Mouse (Mus musculus) MEL (cell line): ENCODE results near the gene Farp1. TPM values are rescaled to one million over a fixed set of nuclear protein-coding genes. Genes with fewer than 3 reads are reported as not detected.

Source experiments
- DNase-seq: peaks from one replicate; pipeline ENCODE4 v3.0.0; 2011; ENCODE audit warnings: low read depth, low spot score
- H3K27ac ChIP-seq: 2 replicates; pipeline ENCODE4 v1.5.1; 2012; ENCODE audit warnings: low read depth, mild to moderate bottlenecking, control low read depth, low read length, moderate library complexity; ENCODE audit not compliant: control insufficient read depth
- H3K27me3 ChIP-seq, 2 experiments: fragments of 150-350 bp in 1 of 2; sonication (generic) in 1 of 2; 2 replicates each; pipeline ENCODE4 v1.6.1; 2012; ENCODE audit warnings: low read length in 2 of 2, mild to moderate bottlenecking in 2 of 2, improper control_type of control experiment in 1 of 2, moderate library complexity in 1 of 2; ENCODE audit not compliant: insufficient read depth in 2 of 2, control insufficient read depth in 1 of 2
- H3K36me3 ChIP-seq, 2 experiments: 2 replicates each; pipeline ENCODE4 v1.6.1; 2012 to 2014; ENCODE audit warnings: low read length in 2 of 2, improper control_type of control experiment in 1 of 2, inconsistent platforms in 1 of 2, mild to moderate bottlenecking in 1 of 2; ENCODE audit not compliant: insufficient read depth in 2 of 2, control insufficient read depth in 1 of 2
- H3K4me1 ChIP-seq, 2 experiments: fragments of 150-350 bp in 1 of 2; sonication (generic) in 1 of 2; 2 replicates each; pipeline ENCODE4 v1.6.1; 2012; ENCODE audit warnings: low read length in 2 of 2, improper control_type of control experiment in 1 of 2, mild to moderate bottlenecking in 1 of 2; ENCODE audit not compliant: insufficient read depth in 2 of 2, control insufficient read depth in 1 of 2
- H3K4me3 ChIP-seq, 2 experiments: fragments of 150-350 bp in 1 of 2; sonication (generic) in 1 of 2; 2 replicates each; pipeline ENCODE4 v1.5.1; 2012; ENCODE audit warnings: low read depth in 2 of 2, low read length in 2 of 2, mild to moderate bottlenecking in 2 of 2, moderate library complexity in 2 of 2, control low read depth in 1 of 2, improper control_type of control experiment in 1 of 2; ENCODE audit not compliant: control insufficient read depth in 1 of 2, insufficient read depth in 1 of 2
- H3K79me2 ChIP-seq: 2 replicates; pipeline ENCODE4 v1.6.1; 2012; ENCODE audit warnings: mild to moderate bottlenecking, low read length, moderate library complexity; ENCODE audit not compliant: control insufficient read depth, poor library complexity, insufficient read depth
- H3K9ac ChIP-seq: 2 replicates; pipeline ENCODE4 v1.6.1; 2012; ENCODE audit warnings: low read depth, mild to moderate bottlenecking, control low read depth, low read length, moderate library complexity; ENCODE audit not compliant: control insufficient read depth, poor library complexity, severe bottlenecking
- H3K9me3 ChIP-seq: fragments of 150-350 bp; sonication (generic); replicated peaks from 2 replicates; pipeline ENCODE4 v1.6.1; 2012; ENCODE audit warnings: mild to moderate bottlenecking, low read length, improper control_type of control experiment, moderate library complexity; ENCODE audit not compliant: insufficient read depth
- CHD2 ChIP-seq: IDR thresholded peaks from 2 replicates; pipeline ENCODE4 v1.6.1; 2011; ENCODE audit warnings: low read length, improper control_type of control experiment
- E2F4 ChIP-seq: IDR thresholded peaks from 2 replicates; pipeline ENCODE4 v1.6.1; 2011; ENCODE audit warnings: low read depth, low read length, improper control_type of control experiment, borderline replicate concordance
- EP300 ChIP-seq, 2 experiments: IDR thresholded peaks; 2 replicates each; pipeline ENCODE4 v1.6.1; 2011; ENCODE audit warnings: improper control_type of control experiment in 2 of 2, low read length in 2 of 2, low read depth in 1 of 2, mild to moderate bottlenecking in 1 of 2
- GATA1 ChIP-seq: IDR thresholded peaks from 2 replicates; pipeline ENCODE4 v1.6.1; 2011; ENCODE audit warnings: low read depth, low read length, improper control_type of control experiment
- JUND ChIP-seq: IDR thresholded peaks from 2 replicates; pipeline ENCODE4 v1.6.1; 2011; ENCODE audit warnings: low read depth, mild to moderate bottlenecking, improper control_type of control experiment, low read length
- MAFK ChIP-seq: IDR thresholded peaks from 2 replicates; pipeline ENCODE4 v1.6.1; 2011; ENCODE audit warnings: low read depth, mild to moderate bottlenecking, low read length, improper control_type of control experiment, borderline replicate concordance
- MAX ChIP-seq: IDR thresholded peaks from 2 replicates; pipeline ENCODE4 v1.6.1; 2011; ENCODE audit warnings: low read length, improper control_type of control experiment
- MAZ ChIP-seq: IDR thresholded peaks from 2 replicates; pipeline ENCODE4 v1.6.1; 2012; ENCODE audit warnings: low read depth, mild to moderate bottlenecking, inconsistent platforms, low read length, improper control_type of control experiment
- MEF2A ChIP-seq: IDR thresholded peaks from 2 replicates; pipeline ENCODE4 v1.6.1; 2014; ENCODE audit warnings: low read depth, mild to moderate bottlenecking, inconsistent platforms, low read length, improper control_type of control experiment; ENCODE audit not compliant: poor library complexity, insufficient replicate concordance, severe bottlenecking; ENCODE audit errors: extremely low read depth
- MXI1 ChIP-seq: IDR thresholded peaks from 2 replicates; pipeline ENCODE4 v1.6.1; 2011; ENCODE audit warnings: mild to moderate bottlenecking, low read depth, low read length, improper control_type of control experiment
- POLR2AphosphoS2 ChIP-seq: IDR thresholded peaks from 2 replicates; pipeline ENCODE4 v1.6.1; 2011; ENCODE audit warnings: low read length, improper control_type of control experiment
- POLR2AphosphoS5 ChIP-seq: IDR thresholded peaks from 2 replicates; pipeline ENCODE4 v1.6.1; 2012; ENCODE audit warnings: low read depth, borderline replicate concordance, mild to moderate bottlenecking, inconsistent platforms, low read length, moderate library complexity, mixed read lengths
- RCOR1 ChIP-seq: IDR thresholded peaks from 2 replicates; pipeline ENCODE4 v1.6.1; 2012; ENCODE audit warnings: low read depth, mild to moderate bottlenecking, inconsistent platforms, low read length, improper control_type of control experiment
- SIN3A ChIP-seq: IDR thresholded peaks from 2 replicates; pipeline ENCODE4 v1.6.1; 2012; ENCODE audit warnings: low read length, improper control_type of control experiment, inconsistent platforms
- SMC3 ChIP-seq: IDR thresholded peaks from 2 replicates; pipeline ENCODE4 v1.6.1; 2011; ENCODE audit warnings: low read depth, low read length, improper control_type of control experiment
- TAL1 ChIP-seq: IDR thresholded peaks from 2 replicates; pipeline ENCODE4 v1.6.1; 2012; ENCODE audit warnings: mild to moderate bottlenecking, inconsistent platforms, low read length, moderate library complexity, mixed read lengths
- TBP ChIP-seq: IDR thresholded peaks from 2 replicates; pipeline ENCODE4 v1.8.0; 2011; ENCODE audit warnings: low read depth, low read length, improper control_type of control experiment
- TCF12 ChIP-seq: IDR thresholded peaks from 2 replicates; pipeline ENCODE4 v1.6.1; 2014; ENCODE audit warnings: low read depth, mild to moderate bottlenecking, inconsistent platforms, low read length, improper control_type of control experiment, moderate library complexity
- UBTF ChIP-seq: IDR thresholded peaks from 2 replicates; pipeline ENCODE4 v1.6.1; 2012; ENCODE audit warnings: low read depth, mild to moderate bottlenecking, inconsistent platforms, low read length, improper control_type of control experiment, moderate library complexity, borderline replicate concordance; ENCODE audit not compliant: insufficient read depth
- USF1 ChIP-seq: IDR thresholded peaks from 2 replicates; pipeline ENCODE4 v1.6.1; 2014; ENCODE audit warnings: low read depth, mild to moderate bottlenecking, inconsistent platforms, low read length, improper control_type of control experiment, moderate library complexity
- USF2 ChIP-seq, 2 experiments: IDR thresholded peaks; 2 replicates each; pipeline ENCODE4 v1.6.1; 2011 to 2012; ENCODE audit warnings: improper control_type of control experiment in 2 of 2, low read length in 2 of 2, borderline replicate concordance in 1 of 2, inconsistent platforms in 1 of 2, low read depth in 1 of 2, mild to moderate bottlenecking in 1 of 2; ENCODE audit not compliant: insufficient read depth in 1 of 2
- ZC3H11A ChIP-seq: IDR thresholded peaks from 2 replicates; pipeline ENCODE4 v1.6.1; 2012; ENCODE audit warnings: low read depth, mild to moderate bottlenecking, inconsistent platforms, low read length, improper control_type of control experiment
- ZKSCAN1 ChIP-seq: IDR thresholded peaks from 2 replicates; pipeline ENCODE4 v1.6.1; 2012; ENCODE audit warnings: low read depth, mild to moderate bottlenecking, inconsistent platforms, low read length, improper control_type of control experiment, moderate library complexity
- ZMIZ1 ChIP-seq: IDR thresholded peaks from 2 replicates; pipeline ENCODE4 v1.6.1; 2012; ENCODE audit warnings: low read depth, mild to moderate bottlenecking, inconsistent platforms, low read length, improper control_type of control experiment, moderate library complexity
- polyA plus RNA-seq, 2 experiments: library from polyadenylated mRNA; stranded (reverse) in 1 of 2; unstranded in 1 of 2; fragments of >175 nt in 1 of 2; fragments of >200 nt in 1 of 2; gene quantifications; 2 replicates each; pipeline versions ENCODE4 v1.2.1 to v1.2.4; 2012; ENCODE audit warnings: low replicate concordance in 2 of 2, low read depth in 1 of 2; ENCODE audit not compliant: insufficient read length in 2 of 2, insufficient read depth in 1 of 2, missing spikeins in 1 of 2
- total RNA-seq: library from RNA; depleted of rRNA; stranded (reverse); fragments of 300-350 nt; gene quantifications from 2 replicates; pipeline ENCODE4 v1.2.3, GENCODE M21; 2012

The Farp1 gene
- total and polyA plus RNA-seq, 3 experiments: 0.62 to 1.1 TPM; not detected in 1

DNA sequence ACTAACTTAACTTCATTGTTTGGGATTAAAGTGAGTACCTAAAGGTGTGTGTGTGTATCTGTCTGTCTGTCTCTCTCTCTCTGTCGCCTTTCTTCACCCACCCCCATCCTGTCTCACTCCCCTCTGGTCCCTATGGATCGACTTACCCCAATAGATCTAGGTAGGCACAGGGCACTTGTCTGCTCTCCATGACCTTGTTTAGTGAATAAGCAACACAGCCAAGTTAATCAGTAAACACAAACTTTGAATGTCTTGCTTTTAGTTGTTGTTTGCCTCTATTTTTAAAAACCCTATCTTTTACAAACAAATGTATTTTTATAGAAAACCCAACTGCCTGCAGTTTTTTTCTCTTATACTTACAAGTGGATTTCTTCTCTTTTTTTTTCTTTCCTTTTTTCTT, 123.6 kb downstream of the Farp1 start:
- H3K79me2 ChIP-seq: no peaks in the 10 kb centered on the region
- TF ChIP-seq JUND (no peak), ZKSCAN1 (no peak), TAL1 (no peak), SIN3A (no peak), MEF2A (no peak), SMC3 (no peak), EP300 (IDR thresholded peaks at IDR 0.05; ENCODE audit: low read depth in 1 of 2, low read length in 2 of 2) (no peak), MAX (no peak), CHD2 (no peak), ZC3H11A (no peak), RCOR1 (no peak), MAFK (no peak), MAZ (no peak), POLR2AphosphoS5 (no peak), POLR2AphosphoS2 (no peak), USF1 (no peak)
- TF ChIP-seq, all 39 proteins: peak for 0
- Histone ChIP-seq H3K4me1 (no peaks in the 10 kb centered on the region), H3K27me3 (peaks cover 0 to 2% of the 10 kb centered on the region in 2 experiments; a peak in 2 of 4 replicates), H3K9me3 (no peaks in the 10 kb centered on the region), H3K27ac (no peak overlapping the region), H3K36me3 (no peaks in the 10 kb centered on the region), H3K4me3 (no peak overlapping the region), H3K9ac (no peak overlapping the region)
- DNase-seq: no peak

DNA sequence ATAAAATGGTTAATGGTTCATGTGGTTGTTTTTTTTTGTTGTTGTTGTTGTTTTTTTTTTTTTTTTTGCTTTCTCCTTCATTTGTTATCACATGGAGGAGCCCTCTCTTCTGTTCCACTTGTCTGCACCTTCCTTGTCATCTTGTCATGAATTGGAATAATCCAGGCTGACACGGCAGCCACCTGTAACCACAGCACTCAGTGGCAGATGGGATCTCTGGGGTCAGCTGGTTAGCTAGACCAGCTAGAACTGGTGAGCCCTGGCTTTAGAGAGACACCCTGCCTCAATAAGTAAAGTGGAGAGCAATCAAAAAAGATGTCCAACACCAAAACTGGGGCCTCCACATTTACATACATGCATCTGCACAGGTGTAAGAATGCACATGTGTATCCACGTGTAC, 127.8 kb downstream of the Farp1 start:
- no peaks in the 10 kb centered on the region for H3K36me3 ChIP-seq
- TF ChIP-seq GATA1 (no peak), MAX (no peak), ZC3H11A (no peak), TBP (no peak), ZMIZ1 (no peak), TAL1 (no peak), USF1 (no peak), E2F4 (no peak), USF2 (IDR thresholded peaks at IDR 0.05; ENCODE audit: borderline replicate concordance in 1 of 2, insufficient read depth in 1 of 2, low read depth in 1 of 2, low read length in 2 of 2) (no peak), TCF12 (no peak), MAZ (no peak), UBTF (no peak), MXI1 (no peak)
- H3K9ac ChIP-seq: no peak overlapping the region
- H3K27me3 ChIP-seq: no peaks in the 10 kb centered on the region
- no peak for DNase-seq
- H3K9me3 ChIP-seq: no peaks in the 10 kb centered on the region
- H3K4me1 ChIP-seq: no peaks in the 10 kb centered on the region
- H3K4me3 ChIP-seq: no peak overlapping the region
- H3K79me2 ChIP-seq: no peaks in the 10 kb centered on the region
- no peak overlapping the region for H3K27ac ChIP-seq
